Mouse (Mus musculus): ENCODE measurements around the gene Slc35g3.

Slc35g3 gene

DNA sequence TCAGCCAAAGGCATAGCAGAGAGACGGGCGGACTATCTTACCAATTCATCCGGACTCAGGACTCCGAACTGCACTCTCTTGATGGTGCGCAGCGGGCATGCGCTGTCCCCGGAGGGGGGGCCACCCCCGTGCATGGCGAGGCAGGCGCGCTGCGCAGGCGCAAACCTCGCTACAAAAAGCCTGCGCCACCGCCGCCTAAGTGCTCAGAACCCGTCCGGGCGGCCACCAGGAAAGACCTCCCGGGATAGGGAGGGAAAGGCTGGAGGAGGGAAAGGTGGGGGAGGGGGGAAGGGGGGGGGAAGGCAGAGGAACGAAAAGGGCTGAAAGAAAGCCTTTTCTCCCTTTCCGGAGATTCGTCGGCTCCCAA, 3.7 kb downstream of the Slc35g3 start:
- CTCF ChIA-PET = no interaction called here

- CTCF ChIA-PET = no interaction called here
Observed at GRCm38 (mm10) chr11:69757303-69758089, 4.3 kb downstream of the Slc35g3 start.

DNA sequence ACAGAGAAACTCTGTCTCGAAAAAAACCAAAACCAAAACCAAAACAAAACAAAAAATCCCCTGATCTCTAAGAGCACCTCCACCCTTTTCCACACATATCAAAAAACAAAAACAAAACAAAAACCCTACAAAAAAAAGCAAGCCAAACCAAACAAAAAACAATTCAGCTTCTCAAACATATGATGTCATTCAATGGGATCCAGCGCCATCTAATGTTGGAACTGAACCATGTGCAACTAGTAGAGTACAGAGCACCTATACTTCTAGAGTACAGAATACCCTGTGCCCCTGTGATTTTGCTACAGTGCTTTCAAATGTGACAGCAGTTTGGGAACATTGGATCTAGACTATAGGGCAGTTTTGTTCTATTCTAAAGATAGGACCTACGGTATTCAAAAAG, 7.1 kb downstream of the Slc35g3 start:
- CTCF ChIA-PET = interaction anchor here (0.6 kb wide), 1 partner anchor 45 kb away, joined by 18 read pairs; no protein-coding TSS in a partner anchor

DNA sequence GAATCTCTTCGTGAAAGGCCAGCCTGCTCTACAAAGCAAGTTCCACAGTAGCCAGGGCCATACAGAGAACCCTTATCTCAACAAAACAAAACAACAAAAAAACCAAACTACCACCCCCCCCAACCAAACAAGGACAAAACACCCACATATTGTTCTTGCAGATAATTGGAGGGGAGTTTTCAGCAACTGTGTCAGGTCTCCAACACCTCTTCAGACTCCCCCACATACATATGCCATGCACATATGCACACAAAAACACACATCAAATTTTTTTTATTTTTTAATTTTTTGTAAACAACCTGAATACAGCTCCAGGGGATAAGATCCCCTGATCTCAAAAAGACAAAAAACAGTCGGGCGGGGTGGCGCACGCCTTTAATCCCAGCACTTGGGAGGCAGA, 7.5 kb downstream of the Slc35g3 start:
- CTCF ChIA-PET = interaction anchor here (0.6 kb wide), 1 partner anchor 45 kb away, joined by 18 read pairs; no protein-coding TSS in a partner anchor

GRCm38 (mm10) chr11:69752686-69753085, 9.1 kb downstream of the Slc35g3 start:
- CTCF ChIA-PET = no interaction called here

DNA sequence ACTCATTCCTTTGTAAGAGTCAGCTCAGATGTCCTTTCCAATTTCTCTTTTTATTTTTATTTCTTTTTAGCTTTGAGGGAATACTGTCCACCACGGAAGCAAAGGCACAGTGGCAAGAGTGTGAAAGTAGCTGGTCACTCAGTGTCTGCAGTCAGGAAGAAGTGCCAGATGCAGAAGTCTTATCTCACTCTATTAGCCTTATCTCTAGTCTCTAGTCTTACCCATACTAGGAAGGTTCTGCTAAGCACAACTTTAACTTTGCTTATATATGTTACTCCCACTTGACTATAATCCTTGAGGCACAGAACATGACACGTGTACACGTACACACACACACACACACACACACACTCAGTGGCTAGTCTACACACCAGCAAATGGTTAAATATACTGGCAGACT, 10.1 kb downstream of the Slc35g3 start:
- CTCF ChIA-PET = interaction anchor here (0.6 kb wide), 1 partner anchor 80 kb away, joined by 3 read pairs; the partner anchor contains the start of gene Eif4a1

DNA sequence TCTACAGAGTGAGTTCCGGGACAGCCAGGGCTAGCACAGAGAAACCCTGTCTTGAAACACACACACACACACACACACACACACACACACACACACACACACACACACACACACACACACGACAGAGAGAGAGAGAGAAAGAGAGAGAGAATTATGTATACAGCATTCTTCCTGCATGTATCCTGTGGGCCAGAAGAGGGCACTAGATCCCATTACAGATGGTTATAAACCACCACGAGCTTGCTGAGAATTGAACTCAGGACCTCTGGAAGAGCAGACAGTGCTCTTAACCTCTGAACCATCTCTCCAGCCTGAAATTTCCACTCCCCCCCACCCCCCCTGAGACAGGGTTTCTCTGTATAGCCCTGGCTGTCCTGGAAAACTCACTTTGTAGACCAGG, 30.4 kb downstream of the Slc35g3 start:
- CTCF ChIA-PET = interaction anchor here (0.6 to 0.9 kb wide), 4 partner anchors 8 to 204 kb away, joined by 3 to 7 read pairs (median 4); partner anchors contain the start of gene Ybx2

DNA sequence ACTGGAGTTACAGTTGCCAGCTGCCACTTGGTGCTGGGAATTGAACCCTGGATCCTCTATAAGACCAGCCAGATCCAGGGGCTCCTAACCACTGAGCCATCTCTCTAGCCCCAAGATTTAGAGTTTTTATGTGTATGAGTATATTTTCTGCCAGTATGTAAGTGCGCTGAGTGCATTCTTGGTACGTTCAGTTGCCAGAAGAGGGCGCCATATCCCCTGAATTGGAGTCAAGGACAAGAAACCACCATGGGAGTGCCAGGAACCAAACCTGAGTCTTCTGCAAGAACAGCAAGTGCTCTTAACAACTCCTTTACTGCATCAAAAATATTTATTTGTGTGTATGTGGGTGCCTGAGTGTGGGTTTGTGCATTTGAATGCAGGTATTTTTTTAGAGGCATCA, 32.7 kb downstream of the Slc35g3 start:
- CTCF ChIA-PET = interaction anchor here (0.6 to 0.8 kb wide), 4 partner anchors 27 to 461 kb away, joined by 3 read pairs; no protein-coding TSS in a partner anchor

GRCm38 (mm10) chr11:69725951-69726350, 35.8 kb downstream of the Slc35g3 start:
- CTCF ChIA-PET = no interaction called here

- CTCF ChIA-PET = no interaction called here
Observed at GRCm38 (mm10) chr11:69723074-69723473, 38.7 kb downstream of the Slc35g3 start.

DNA sequence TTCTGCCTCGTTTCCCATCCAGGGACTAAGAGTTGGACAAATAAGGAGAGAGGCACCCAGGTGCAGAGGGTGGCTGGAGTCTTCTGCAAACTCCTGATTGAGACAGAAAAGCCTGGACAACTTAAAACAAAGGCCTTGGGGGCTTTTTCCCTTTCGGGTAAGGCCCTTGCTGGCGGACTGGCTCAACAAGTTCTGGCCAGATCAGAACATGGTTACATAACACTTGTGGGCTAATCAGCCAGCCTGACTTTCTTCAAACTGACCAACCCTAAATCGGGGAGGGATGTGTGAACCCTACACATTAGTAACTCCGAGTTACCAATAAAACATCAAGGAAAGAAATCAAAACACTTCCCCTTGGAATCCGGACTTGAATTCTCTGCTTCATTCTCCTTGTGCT, 40.9 kb downstream of the Slc35g3 start:
- CTCF ChIA-PET = interaction anchor here (0.6 kb wide), 1 partner anchor 155 kb away, joined by 9 read pairs; no protein-coding TSS in a partner anchor

DNA sequence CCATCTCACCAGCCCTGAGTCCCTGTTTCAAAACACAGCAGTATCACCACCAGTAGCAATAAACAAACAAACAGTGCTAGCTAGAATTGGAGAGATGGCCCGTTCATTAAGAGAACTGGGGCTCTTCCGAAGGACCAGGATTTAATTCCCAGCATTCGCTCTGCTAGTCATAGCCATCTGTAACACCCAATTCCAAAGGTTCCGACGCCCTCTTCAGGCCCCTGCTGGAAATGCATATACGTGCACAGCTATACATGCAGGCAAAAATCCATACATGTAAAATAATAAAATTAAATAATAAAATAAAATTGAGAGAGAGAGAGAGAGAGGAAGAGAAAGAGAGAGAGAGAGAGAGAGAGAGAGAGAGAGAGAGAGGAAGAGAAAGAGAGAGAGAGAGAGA, 42.3 kb downstream of the Slc35g3 start:
- CTCF ChIA-PET = interaction anchor here (0.7 kb wide), 1 partner anchor 68 kb away, joined by 4 read pairs; no protein-coding TSS in a partner anchor

- CTCF ChIA-PET = no interaction called here
Observed at GRCm38 (mm10) chr11:69718661-69719060, 43.1 kb downstream of the Slc35g3 start.

DNA sequence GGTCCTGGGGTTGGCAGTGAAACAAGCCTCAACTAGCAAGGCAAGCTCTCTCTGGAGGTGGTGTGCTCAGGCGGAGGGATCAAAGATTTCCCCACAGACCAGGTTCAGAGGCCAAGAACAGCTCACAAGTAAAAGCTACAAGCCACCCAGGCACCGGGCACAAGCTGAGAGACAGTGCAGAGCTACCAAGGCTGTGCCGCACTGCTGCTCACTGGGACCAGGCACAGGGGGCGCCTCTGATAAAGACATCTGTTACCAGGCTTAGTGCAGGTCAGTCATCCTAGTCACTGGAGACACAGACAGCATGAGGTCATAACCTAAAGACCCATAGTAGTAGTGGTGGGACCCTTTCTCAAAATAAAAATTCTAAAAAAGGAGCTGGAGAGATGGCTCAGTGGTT, 44.8 kb downstream of the Slc35g3 start:
- CTCF ChIA-PET = no interaction called here

GRCm38 (mm10) chr11:69715929-69716328, 45.8 kb downstream of the Slc35g3 start:
- CTCF ChIA-PET = interaction anchor here (0.6 kb wide), 1 partner anchor 161 kb away, joined by 3 read pairs; no protein-coding TSS in a partner anchor

GRCm38 (mm10) chr11:69715482-69715881, 46.3 kb downstream of the Slc35g3 start:
- CTCF ChIA-PET = no interaction called here

DNA sequence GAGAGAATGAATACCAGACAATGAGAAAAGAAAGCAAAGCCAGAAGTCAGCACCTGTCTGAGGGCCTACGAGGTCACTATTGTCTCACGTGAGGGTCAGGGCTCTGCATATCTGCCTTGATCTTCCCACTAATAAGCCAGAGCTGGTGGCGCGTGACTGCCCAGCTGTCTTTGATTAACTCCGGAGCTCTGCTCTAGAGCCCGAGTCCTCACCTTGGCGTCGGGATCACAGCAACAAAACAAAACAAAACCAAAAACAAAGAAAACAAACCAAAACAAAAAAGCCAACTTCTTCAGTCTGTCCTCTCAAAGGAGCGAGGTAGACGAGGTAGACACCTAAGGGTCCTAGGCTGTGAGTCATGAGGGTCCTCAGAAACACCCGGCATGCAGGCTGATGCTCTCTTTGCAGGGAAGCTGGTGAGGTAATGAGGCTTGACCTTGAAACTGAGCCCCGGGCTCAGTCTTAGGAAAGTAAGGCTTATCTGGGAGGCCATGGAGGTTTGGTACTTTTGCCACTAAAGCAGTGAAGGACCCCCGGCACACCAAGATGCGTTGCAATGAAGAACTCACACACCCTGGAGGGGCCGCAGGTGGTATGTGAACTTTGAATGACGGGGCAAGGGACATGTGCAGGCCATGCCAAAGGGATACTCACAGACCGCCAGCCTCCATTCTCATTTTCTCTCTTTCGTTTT, 47.0 kb downstream of the Slc35g3 start:
- CTCF ChIA-PET = no interaction called here

- CTCF ChIA-PET = interaction anchor here (0.6 kb wide), 1 partner anchor 28 kb away, joined by 3 read pairs; the partner anchor contains the start of gene Tnfsf13
Observed at GRCm38 (mm10) chr11:69712954-69713672, 48.7 kb downstream of the Slc35g3 start.

- CTCF ChIA-PET = no interaction called here
Observed at GRCm38 (mm10) chr11:69711082-69711481, 50.7 kb downstream of the Slc35g3 start.

DNA sequence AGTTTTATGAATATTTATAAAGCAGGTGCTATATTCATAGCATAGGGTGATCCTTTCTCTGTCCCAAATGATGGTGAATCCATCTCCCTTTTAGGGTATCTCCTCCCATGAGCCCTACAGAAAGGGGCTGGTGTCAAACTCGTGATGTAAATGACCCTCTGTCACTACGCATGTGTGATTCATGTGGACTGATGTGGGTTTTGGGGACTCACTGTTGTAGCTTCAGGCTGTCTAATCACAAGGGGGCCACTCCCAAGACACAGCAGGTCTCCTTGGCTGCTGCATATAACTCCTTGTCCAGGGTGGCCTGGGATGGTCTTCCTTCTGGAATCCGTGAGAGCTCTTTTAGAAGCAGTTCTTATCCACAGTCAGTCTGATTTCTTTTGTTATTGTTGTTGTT, 51.3 kb downstream of the Slc35g3 start:
- CTCF ChIA-PET = no interaction called here
